Mouse (Mus musculus): ENCODE measurements around the gene Nacad. TPM values are rescaled to one million over a fixed set of nuclear protein-coding genes. Genes with fewer than 3 reads are reported as not detected.

Nacad gene
- total RNA-seq, 2 experiments from 2014 or later, result 68.6 to 75.4 TPM

DNA sequence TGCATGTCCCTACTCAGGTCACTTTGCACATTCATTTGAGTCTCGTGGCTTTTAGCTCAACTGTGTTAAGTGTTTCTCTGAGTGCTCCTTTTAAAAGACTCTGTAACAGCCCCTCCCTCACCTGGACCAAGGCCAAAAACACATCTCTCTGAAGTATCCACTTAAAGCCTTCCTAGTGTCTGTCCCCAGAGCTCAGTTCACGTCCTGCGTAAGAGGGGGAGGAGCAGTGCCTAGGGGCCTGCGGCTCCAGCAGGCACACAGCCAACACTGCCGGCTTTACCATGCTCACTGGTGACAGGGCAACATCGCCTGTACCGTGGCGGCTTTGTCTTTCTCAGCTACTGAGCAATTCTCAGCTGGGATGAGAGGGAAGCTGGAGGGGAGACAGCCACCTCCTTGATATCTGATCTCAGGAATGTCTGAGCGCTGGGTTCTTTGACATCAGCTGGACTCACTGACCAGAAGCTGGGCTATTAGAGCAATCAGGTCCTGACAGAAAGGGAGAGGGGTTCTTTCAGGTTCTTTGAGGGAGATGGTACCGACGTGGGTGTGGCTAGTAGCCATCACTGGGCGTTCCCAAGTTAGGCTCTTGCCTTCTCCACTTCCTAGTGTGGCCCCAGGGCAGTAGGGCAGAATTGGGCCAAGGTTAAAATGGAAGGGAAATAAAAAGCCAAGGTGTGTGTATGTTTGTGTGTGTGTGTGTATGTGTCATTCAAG, 1.8 kb downstream of the Nacad start:
- peak; percentile 58 to 66 for DNase-seq (ENCODE audit: low spot score in 2 of 2)

DNA sequence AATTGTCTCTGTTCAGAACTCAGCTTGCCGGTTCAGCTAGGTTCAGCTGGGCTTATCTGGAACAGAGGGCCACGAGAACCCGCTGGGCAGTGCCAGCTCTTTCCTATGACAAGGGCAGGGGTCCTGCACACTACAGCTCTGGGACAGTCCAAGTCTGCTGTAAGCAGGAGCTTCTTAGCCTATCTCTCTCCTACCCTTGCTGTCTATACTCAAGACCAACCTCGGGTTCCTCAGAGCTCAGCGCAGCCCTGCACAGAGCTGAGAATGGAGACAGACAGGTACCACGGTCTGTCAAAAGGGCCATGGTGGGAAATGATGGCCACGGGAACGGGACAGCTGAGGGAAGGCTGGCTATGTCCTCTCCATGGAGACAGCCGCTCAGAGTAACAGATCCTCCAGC, 2.6 kb downstream of the Nacad start:
- no peak for DNase-seq (ENCODE audit: low spot score in 2 of 2)

DNA sequence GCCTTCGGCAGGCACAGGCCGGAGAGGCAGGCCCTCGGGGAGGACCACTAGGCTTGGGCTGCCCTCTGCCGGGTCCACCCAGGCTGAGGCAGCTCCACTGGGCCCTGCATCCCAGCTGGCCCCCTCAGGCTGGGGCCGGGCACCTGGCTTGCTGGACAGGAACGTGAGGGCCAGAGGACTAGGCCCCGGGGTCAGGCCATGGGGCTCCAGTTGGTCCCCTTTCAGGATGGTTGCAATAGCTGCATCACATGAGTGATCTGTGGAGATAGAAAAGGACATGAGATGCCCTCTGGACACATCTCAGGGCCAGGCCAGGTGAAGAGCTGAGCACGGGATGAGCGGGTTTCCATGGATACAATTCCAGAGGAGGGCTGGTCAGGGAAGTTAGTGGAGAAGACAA, 3.2 kb downstream of the Nacad start:
- no peak for DNase-seq (ENCODE audit: low spot score in 2 of 2)

DNA sequence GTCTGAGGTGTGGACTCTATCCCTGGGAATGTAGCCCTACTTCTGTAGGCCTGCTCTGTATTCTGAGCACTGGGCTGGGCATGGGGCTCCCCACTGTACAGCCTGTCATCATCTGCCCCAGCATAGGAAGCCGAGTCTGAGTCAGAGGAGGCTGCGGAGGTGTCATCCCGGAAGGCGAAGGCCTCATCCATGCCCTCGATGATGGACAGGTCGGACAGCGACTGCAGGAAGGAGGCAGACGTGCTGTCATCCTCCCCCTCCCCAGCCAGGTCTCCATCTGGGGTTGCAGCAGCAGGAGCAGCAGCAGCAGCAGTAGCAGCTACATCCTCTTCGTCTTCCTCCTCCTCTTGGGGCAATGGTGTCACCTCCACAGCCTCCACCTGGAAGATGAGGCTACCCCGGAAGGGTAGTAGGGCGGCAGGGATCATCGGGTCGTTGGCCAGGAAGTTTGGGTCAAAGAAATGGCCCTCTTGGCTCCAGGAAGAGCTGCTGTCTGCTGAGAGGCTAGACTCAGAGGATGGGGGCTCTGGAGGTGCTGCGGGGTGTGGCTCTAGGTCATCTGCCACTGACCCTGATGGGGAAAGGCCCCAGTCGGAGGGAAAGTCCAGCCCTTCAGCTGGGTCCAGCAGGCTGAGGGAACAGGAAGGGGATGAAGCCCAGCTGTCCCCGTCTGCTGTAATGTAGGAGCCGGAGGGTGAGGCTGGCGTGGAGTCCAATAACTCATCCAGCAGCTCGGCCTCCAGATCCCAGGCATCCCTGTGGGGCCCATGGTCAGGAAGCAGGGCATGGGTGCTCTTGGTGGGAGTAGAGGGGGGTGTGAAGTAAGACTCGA, 4.0 kb downstream of the Nacad start:
- no peak for DNase-seq (ENCODE audit: low spot score in 2 of 2)

DNA sequence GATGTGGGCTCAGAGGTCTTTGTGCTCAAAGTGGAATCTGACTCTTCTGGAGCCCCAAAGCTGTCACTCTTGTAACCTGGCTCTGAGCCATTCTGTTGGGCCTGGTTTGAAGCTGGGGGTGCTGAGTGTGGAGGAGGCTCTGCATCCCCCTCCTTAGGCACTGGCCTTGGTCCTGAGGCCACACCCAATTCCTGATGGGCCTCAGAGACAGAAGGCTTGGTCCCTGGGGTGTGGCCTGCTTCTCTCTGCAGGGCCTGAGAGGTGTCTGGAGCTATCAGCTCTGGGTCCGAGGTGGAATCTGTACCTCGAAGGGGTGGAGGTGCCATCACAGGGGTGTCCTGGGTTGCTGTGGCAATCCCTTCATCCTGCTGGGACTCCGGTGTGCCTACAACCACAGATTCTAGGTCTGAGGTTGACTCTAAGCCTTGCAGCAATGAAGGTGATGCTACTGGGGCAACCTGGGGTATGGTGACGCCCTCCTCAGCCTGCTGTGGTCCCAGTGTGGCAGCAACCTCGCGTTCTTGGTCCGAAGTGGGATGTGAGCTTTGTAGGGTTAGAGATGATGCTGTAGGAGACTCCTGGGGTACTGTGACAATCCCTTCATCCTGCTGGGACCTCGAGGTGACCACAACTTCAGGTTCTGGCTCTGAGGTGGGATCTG, 5.4 kb downstream of the Nacad start:
- DNase-seq (ENCODE audit: low spot score in 2 of 2), result no peak

DNA sequence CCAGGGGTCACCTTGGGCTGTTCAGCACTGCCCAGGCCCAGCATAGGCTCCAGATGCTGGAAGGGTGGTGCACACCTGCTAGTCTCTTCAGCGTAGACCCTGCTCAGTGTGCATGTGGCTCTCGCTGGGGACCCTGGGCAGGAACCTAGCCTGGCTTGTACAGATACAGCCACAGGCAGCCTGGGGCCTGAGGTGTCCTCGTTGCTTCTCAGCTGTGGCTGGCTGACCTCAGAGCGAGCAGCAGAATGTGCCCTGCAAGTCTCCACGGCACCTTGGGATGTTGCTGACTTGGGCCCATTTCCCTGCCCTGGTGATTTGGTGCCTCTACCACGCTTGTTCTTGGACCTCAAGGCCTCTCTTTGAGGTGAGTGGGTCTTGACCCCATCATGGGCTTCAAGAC, 6.0 kb downstream of the Nacad start:
- DNase-seq (ENCODE audit: low spot score in 2 of 2), result no peak

DNA sequence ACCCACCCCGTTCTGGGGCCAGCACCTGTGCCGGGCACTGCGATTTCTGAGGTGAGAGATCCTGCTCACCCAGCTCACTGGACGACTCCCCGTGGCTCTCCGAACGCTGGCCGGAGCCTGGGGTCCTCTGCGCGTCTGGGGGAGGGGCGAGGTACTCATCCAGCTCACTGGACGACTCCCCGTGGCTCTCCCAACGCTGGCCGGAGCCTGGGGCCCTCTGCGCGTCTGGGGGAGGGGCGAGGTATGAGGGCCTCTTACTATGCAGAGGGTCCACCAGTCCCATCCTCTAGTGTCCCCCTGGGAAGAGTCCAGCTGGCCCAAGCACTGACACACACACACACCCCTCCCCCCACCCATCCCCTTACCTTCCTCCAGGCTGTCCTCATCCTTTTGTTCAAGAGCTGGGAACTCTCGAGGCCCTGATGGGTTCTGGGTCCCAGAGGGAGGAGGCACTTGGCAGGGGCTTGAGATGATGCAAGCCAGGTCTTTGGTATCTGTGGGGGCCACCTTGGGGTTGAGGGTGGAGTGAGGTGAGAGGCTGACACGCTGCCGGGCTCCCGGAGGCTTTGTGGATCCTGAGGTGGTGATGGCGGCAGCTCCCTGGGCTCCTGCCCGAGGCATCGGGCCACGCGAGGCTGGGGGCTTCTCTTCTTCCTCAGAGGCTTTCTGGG, 6.7 kb downstream of the Nacad start:
- peak; percentile 39 to 56 for DNase-seq (ENCODE audit: low spot score in 2 of 2)

DNA sequence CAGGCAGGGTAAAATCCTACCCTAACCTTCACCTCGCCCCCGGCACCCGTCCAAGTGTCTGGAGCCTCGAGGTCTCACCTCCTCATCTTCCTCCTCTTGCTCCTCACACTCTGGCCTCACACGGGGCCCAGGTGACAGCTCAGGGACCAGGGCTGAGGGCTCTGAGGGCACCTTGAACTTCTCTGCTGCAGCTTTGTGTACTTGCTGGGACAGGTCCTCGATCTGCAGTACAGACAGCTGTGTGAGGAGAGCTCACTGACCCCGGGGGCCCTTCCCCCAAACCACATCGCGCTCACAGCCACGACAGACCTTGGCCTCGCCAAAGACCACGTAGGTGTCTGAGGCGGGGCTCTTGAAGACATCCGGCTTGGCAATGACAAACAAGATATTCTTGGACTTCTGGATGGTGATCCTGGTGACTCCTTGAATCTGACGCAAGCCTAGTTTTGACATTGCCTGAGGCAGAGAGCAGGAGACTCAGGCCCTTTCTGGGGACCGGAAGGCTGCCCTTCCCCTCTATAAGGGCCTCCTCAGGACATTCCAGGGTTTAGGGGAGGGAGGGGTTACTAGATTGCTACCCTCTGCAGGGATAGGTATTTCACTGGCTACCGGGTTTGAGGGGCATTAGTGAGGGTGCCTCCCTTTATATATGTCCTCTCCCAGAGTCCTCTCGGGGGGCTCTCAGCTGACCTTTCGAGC, 7.5 kb downstream of the Nacad start:
- DNase-seq (ENCODE audit: low spot score in 2 of 2), result no peak

DNA sequence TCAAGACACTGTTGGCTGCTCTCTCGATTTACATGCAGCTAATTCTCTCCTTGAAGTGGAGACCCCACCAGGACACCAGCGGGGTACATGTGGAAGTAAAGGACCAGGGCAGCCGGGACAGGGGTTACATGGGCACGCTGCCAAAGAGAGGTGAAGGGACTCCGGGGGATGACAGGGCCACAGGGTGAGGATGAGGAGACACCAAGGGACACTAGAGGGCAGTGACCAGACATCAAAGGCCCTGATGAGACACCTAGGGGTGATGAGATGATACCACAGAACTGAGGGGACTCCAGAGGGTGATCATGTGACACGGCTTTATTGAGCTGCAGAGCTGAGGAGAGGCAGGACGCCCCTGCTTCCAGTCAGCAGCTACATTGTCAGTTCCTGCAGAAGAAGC, 8.3 kb downstream of the Nacad start:
- no peak for DNase-seq (ENCODE audit: low spot score in 2 of 2)

DNA sequence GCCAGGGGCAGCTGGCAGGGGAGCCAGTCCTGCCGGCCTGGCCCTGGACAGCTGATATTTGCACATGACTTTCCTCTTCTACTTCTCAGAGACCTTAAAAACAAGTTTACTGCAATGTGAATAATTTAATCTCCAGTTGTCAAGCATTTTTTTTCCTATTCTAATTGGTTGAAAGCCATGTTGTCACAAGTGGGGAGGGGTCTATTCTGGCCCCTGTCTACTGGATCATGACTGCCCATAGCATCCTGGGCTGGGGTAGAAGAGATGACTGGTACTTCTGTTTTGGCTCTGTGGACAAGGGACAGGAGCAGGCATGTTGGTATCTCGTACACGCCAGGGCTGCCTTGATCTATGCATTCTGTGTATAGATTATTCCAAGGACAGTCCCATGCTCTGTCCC, 9.2 kb downstream of the Nacad start:
- no peak for DNase-seq (ENCODE audit: low spot score in 2 of 2)

DNA sequence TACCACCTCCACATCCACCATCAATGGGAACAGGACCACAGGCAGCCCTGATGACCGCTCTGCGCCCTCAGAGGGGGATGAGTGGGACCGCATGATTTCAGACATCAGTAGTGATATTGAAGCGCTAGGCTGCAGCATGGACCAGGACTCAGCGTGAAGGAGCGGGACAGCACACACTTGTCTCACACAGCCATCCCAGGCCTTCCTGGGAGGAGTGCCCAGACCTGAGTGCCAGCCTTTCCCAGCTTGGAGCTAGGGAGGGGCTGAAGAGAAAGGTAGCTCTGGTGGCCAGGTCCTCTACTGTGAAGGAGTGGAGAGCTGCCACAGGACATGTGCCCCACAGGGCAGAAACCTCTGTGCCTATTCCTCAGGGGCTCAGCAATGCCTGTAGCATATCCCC, 9.6 kb downstream of the Nacad start:
- DNase-seq (ENCODE audit: low spot score in 2 of 2), result no peak

DNA sequence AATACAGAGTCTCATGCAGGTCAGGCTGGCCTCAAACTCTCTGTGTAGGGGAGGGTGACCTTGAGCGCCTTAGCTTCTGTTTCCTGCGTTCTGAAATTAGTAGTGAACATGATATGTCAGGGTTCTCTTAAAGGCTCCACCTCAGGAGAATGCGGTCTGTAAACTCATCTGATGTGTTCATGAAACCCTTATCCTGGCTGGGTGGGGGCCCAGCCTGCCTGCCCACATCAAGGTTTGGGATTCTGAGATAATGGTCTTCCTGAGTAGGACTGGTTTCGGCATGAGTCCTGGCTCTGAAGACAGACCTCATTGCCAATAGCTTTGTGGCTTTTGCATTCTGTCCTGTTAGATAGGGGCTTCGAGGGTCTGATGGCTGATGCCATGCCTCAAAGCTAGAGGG, 10.5 kb downstream of the Nacad start:
- DNase-seq (ENCODE audit: low spot score in 2 of 2), result no peak

DNA sequence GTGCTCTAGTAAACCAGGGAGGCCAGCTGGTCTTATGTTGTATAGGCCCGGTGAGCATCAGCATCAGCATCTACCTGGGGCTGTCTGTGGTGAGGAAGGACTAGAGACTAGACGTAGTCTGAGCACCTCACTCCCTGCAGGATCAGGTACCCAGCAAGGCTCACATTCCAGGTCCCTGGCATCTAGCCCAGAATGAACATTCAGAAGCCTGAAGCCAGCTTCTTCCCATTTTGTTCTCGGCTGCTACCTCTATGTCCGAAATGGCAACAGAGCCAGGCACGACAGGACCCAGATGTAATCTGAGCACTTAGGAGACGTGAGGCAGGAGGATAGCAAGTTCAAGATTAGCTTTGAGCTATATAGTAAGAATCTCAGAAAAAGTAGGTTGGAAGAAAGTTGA, 11.0 kb downstream of the Nacad start:
- DNase-seq (ENCODE audit: low spot score in 2 of 2), result no peak

DNA sequence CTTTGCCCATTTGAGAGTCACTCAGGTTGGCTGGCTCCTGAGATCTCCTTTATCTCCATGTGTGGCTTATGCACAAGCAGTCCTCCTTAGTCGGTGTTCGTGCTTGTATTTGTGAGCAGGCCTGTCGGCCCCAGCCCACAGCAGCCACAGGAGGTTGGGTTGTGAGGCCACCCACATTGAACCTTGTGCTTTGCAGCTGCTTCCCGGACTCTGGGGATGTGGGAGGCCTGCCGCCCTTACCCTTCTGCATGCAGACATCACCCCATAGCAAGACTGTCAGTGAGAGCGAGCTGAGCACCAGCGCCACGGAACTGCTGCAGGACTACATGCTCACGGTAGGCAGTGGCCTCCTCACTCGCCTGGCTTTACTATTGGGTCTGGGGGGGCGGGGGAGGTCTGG, 12.4 kb downstream of the Nacad start:
- DNase-seq (ENCODE audit: low spot score in 2 of 2), result no peak

DNA sequence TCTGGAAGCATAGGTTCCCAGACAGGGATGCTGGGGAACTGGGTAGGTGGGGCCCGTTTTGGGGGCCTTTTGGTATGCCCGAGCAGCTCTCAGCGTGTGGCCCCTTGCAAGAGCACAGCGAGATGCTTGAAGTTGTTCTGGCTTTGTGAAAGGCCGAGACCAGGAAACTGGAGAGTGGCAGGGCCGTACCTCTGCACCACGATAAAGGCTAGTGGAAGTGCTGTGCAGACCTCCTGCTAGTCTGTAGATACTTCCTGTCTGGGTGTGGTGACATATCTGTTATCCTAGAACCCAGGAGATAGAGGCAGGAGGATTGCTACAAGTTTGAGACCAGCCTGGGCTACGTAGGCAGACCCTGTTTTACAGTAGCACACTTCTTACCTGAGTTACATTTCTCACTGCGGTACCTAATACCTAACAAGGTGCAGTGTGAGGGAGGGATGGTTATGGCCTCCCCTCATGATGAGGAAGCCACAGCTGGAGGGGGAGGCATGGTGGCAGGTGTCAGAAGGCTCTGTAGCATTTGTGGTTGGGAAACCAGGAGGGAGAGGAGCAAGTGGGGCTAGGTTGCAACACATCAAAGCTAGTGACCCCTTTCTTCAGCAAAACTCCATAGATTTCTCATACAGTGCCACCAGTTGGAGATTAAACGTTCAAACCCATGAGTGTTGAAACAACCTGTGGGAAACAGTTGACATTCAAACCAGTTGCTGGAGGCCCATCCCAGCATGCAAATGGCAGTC, 14.7 kb downstream of the Nacad start:
- DNase-seq (ENCODE audit: low spot score in 2 of 2), result no peak

DNA sequence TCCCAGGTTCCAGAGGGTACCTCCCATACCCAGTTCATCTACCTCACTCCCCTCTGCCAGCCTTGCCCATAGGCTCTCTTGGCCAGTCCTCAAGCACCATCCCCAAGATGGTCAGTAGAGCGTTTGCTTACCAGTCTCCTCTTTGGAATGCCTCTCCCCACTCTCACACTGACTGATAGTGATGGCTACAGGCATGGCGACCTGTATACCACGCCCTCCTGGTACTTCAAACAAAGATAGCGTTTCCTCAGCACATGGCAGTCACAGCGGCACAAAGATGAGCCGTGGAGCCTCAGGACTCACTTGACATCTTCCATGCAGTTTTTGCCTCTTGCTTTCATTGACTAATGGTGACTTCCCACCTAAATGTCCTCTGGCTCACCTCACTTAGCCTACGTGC, 16.0 kb downstream of the Nacad start:
- DNase-seq (ENCODE audit: low spot score in 2 of 2), result no peak

DNA sequence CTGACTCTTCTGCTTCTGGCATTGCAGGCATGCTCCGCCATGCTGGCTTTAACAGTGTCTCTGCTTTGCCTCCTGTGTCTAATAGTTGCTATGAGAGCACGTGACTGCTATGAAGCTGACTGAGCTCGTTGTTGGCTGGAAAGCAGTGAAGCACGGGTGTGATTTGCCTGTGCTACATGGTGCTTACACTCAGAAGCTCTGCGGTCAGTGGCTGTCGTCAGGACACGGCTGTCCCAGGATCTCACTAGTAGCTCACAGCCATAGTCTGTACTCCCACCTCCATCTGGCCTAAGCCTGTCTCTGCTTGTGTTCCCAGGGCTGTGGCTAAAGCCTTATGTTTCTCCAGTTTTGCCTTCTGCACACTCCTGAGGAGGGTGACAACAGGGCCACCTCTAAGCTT, 17.6 kb downstream of the Nacad start:
- peak in 1 of 2 experiments; percentile 21 for DNase-seq (ENCODE audit: low spot score in 2 of 2)

DNA sequence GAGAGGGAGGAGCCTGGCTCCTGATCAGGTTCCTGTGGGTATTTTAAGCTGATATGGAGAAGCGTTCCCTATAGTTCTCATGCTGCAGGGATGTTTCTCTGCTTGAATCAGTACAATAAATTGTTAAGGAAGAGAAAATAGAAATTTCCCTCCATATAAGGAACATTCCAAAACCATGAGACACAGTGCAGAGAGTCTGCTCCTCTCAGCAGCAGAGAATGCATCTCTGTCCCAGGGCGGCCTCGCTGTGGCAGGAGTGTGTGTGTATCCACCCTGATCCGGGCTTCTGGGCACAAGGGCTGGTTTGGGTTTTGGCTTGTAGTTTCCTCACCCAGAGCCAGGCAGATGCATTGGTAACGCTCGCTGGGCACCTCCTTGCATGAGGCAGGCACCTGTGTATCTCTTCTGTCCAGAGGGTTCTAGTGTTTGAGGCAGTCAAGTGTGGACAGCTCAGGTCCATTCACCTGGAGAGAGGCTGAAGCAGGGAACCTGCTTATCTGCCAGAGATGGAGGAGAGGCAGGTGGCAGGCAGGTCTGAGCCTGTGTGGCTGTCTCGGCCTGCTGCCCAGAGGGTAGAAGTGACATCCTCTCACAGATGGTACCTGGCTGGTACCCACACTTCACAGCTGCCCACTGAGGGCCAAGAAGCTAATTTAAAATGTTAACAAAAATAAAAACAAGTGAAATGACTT, 18.5 kb downstream of the Nacad start:
- DNase-seq (ENCODE audit: low spot score in 2 of 2), result no peak

DNA sequence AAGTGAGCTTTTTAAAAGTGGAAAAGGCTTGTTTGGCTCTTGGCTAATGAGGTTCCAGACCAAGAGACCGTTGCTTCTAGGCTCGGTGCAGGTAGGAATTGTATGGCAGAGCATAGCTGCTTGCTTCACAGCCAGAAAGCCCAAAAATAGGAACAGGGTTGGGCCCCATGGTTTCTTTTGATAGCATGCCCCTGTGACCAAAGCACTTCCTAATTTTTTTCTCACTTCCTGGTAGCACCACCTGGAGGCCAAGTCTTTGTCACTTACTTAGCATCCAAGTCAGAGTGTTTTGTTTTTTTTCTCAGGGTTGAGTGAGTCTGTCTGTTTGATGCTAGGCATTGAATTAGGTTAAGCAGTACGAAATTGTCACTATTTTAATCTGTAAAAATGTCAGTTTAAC, 19.2 kb downstream of the Nacad start:
- DNase-seq (ENCODE audit: low spot score in 2 of 2), result no peak

DNA sequence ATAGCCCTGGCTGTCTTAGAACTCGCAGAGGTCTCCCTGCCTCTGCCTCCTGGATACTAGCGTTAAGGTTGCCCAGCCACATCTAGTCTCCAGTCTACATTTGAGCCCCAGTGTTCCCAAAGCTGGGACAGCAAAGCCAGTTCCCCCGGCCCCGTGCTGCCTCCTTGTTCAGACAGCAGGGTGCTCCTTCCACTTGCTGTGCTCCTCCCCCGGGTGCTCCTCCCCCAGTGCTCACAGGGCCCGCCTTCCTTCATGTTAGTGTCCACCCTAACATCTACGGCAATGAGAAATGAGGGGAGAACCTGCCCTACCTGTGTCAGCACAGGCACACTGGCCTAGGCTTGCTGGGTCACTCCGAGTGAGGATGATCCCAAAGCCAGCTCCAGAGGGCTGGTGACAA, 20.1 kb downstream of the Nacad start:
- DNase-seq (ENCODE audit: low spot score in 2 of 2), result no peak
